Mouse (Mus musculus) lung, postnatal 0 days (tissue): ENCODE data around the gene Dus2.
A peak's percentile ranks its signal among the peaks of the same experiment; 100 is the strongest.

ENCODE experiments used
- CTCF ChIP-seq: IDR thresholded peaks from 2 replicates; pipeline ENCODE4 v1.5.1; 2016; ENCODE audit warnings: antibody characterized with exemption, mild to moderate bottlenecking
- EP300 ChIP-seq: IDR thresholded peaks from 2 replicates; pipeline ENCODE4 v1.6.1; 2016; ENCODE audit warnings: antibody characterized with exemption, mild to moderate bottlenecking, control low read depth

- 0 out of 2 replicates have a peak, but pooled peaks have one; percentile 11 for TF ChIP-seq CTCF
- no peak for TF ChIP-seq EP300
Measured at GRCm38 (mm10) chr8:105981146-105981545, 10.0 kb upstream of the Dus2 start.
